Mouse (Mus musculus) urinary bladder, postnatal 10 days (tissue): ENCODE results near the gene Cst6.
"Not testable (repeated sequence)": the region's sequence is repeated elsewhere in the genome, so short reads cannot be mapped to it uniquely, and the experiment has no call there.

Experiments used
- DNase-seq: peaks from one replicate; pipeline ENCODE4 v3.0.0; 2022; ENCODE audit warnings: low spot score

Gene Cst6

DNA sequence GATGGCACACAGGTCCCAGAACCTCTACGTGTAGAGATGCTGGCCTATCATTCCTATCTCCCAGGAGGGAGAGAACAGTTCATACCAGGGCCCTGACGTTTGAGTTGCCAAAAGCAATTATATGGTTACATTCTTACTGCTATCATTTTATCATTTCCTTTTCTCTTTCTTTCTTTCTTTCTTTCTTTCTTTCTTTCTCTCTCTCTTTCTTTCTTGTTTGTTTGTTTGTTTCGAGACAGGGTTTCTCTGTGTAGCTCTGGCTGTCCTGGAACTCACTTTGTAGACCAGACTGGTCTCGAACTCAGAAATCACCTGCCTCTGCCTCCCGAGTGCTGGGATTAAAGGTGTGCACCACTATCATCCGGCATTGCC, at the start of gene Cst6:
Gene Cst6 (minus strand): TSS at position 73 of the 372 bp plus-strand sequence.
- DNase-seq = not testable (repeated sequence)

DNA sequence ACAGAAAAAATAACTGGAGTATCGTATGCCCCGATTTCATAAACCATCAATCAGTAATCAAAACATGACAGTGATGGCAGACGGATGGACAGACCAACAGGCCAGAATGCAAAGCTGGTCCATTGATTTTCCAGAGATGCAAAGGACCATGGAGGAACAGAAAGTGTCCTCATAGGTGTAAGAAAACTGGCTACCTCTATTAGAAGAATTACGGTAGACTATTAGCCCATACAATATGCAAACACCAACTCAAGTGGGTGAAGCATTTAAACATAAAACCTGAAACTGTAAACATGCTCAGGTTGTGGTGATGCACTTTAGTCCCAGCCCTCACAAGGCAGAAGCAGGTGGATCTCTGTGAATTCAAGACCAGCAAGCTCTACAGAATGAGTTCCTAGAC, 46.0 kb upstream of the Cst6 start:
- DNase-seq = no peak

DNA sequence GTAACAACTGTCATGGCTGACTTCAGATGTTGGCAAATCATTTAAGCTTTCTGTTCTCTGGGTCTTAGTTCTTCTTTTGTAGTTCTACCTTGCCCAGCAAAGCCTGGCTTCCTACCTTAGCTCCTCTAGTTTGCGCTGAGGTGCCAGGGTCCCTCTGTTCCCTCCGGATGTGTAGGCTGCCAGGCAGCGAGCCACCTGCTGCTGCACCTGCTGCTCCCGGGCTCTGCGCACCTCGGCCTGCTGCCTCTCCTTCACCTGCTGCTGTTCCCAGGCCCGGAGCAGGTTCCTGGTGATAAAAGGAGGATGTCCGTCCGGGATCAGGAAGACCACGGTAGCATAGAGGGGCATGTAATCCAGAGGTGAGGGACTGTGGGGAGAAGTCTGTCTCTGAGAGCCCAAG, 44.8 kb upstream of the Cst6 start:
- DNase-seq = no peak

DNA sequence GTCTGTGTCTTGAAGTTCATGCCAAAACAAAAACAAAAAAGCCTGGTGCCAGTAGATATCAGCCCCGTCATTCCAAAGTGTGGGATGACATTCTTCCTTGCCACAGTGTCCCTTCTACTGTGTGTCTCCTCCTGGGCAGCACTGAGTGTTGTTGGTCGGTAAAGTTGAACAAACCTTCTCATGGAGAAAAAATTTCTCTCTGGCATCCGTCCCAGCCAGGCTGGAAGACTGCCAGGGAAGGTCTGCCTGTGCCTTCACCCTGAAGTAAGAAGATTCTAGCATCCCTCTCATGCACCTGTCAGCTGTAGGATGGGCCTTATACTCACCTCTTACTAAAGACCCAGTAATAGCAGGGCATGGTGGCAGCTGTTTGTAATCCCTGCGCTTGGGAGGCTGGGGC, 43.5 kb upstream of the Cst6 start:
- no peak for DNase-seq

DNA sequence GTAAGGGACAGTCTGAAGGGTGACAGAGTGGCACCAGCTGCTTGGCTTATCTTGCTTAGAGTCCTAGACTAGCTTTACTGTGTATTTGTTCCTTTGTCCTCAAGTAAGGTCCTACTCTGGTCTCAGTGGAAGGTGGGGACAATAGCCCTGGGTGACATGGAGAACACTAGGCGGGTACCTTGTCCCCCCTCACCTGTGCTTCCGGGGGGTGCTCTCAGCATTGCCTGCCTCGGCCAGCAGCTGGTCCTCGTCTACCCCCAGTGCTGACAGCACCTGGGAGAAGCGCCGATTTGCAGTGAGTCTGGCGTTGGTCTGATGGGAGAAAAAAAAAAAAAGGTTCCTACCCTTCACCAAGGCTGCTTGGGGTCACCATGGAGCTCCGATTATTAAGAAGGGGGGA, 41.0 kb upstream of the Cst6 start:
- DNase-seq = no peak

DNA sequence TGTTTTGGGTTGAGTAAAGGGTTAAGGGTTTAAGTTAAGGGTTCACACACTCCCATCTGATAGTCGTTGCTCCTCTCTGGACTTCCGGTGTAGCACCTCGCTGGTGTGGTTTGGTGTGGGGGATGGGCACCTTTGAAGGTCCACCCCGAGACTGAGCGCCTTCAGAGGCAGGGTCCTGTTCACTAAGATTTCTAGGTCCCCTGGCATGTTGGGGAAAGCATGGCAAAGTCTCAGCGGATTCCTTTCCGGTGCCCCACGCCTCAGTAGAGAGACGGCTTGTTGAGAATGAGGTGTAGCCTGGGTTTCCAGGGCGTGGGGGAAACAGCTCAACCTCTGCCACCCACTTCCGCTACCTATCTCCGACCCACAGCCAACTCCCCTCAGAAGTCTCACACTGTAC, 40.3 kb upstream of the Cst6 start:
- no peak for DNase-seq

DNA sequence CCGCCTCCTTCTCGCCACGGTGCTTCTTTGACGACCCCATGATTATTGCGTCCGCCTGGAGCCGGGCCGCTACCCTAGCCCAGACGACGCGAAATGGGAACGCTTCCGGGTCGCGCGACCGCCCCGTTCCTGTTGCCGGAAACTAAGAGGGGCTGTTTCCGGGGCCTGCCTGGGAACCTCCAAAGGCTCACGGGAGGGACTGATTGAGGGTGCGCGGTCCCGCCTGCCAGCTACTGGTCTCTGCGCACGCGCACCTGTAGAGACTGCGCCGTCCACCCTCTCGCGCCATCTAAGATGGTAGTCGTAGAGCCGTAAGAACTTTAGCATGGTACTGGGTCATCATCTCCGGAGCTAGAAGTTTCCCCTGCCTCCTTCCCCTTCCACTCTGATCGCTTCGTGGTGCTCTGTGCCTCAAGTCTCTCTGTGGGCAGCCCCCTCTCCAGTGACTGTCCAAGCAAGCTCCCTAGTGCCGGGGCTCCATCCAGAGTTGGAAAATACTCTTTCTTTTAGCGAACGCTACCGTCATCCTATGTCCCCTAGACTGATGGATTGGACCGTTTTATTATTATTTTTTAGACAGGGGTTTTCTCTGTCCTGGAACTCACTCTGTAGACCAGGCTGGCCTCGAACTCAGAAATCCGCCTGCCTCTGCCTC, 39.3 kb upstream of the Cst6 start, which contains the start of gene Sart1:
Gene Sart1 (minus strand): TSS at position 116 of the 655 bp plus-strand sequence.
- DNase-seq = peak; percentile 78

DNA sequence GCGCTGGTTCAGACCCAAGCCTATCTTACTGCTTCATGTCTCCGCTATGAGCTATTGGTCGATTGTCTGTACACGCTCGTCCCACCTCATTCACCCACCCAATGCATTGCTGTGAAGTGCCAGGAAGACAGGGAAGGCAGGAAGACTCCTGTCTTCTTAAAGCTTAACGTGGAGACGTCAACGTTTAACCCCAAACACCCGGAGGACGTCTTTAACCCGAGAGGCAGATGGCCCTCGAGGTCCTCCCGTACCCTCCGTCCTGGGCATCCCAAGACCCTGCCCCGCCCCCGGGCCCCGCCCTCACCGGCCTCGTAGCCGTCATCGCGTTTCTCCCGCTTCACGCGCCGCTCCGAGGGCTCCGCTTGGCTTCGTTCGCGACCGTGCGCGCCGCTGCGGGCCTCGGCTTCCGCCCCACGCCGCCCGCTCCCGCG, 38.7 kb upstream of the Cst6 start:
- no peak for DNase-seq

DNA sequence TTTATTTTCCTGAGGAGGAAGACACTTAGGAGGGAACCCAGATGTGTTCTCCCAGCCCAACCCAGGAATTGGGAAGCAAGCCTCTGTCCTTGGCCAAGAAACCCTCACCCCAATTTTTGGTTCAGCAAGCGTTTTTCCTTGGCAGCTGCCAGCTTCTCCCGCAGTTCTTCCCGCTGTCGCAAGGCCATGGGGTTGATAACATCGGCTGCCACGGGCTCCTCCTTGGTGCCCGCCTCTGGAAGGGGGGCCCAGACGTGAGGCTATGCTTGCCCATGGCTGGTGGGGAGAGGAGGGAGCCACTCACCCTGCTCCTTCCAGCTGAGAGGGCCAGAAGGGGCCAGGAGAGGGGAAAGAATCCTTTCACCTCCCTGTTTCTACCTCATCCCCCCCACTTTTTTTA, 35.3 kb upstream of the Cst6 start:
- no peak for DNase-seq

DNA sequence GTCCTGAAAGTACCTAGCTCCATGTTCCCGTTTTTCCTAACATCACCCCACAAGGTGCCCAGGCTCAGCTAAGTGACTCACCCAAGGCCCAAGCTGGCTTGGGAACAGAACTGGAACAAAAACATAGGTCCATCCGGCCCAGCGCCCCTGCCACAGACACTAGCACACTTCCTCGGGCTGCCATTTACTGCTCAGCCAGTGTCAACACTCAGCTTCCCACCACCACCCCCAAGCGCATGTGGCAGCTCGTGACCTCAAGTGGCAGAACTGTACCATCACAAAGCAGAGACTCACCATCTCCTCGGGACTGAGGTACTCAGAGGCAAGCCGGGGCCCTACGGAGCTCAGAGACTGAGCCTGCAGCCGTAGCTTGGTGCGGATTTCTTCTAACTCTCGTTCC, 34.0 kb upstream of the Cst6 start:
- no peak for DNase-seq

DNA sequence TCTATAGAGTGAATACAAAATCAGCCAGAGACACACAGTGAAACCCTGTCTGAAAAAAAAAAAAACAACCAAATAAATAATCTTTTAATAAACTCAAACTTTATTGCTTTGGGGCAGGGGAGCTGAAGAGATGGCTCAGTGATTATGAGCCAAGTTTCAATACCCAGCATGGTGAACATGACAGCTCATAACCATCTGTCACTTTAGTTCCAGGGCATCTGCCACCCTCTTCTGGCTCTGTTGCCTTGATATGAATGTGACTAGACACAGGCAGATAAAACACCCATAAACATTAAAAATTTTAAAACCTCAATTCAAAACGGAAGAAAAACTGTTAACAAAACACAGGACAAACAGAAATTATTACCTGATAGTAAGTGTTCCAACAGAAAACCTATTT, 28.1 kb upstream of the Cst6 start:
- DNase-seq = no peak

DNA sequence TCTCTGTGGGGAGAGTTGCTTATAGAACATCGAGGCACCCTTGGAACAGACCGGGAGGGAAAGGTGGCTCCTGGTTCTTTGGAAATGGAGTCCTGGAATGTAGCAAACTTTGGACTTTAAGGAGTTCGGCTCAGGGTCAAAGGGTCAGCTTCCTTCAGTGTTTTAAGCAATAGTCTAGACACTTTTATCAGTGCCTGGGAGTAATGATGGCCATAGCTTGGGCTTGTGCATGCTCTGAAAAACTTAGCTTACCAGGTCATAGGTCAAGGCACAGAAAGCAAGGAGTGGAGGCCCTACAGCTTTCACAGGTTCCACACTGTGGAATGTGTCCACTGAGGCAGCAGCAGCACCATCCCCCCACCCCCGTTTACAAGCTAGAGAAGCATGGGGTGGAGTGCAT, 25.4 kb upstream of the Cst6 start:
- DNase-seq = no peak

DNA sequence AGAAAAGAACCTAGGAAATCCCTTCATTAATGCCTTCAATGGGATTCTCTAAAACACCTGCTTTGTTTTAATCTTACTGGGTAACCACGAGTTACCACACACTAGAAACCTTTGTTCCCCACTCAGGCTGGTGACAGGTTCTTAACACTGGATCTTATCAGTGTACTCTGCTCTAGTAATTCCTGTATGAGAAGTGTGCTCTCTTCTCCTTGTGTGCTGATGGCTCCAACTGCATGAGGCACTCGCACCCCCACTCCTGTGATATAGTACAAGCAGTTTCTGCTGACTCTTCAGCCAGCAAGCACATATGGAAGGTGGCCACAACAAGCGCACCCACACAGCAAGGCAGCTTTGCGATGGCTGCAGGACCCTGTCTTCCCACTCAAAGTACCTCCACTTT, 24.8 kb upstream of the Cst6 start:
- DNase-seq = no peak

DNA sequence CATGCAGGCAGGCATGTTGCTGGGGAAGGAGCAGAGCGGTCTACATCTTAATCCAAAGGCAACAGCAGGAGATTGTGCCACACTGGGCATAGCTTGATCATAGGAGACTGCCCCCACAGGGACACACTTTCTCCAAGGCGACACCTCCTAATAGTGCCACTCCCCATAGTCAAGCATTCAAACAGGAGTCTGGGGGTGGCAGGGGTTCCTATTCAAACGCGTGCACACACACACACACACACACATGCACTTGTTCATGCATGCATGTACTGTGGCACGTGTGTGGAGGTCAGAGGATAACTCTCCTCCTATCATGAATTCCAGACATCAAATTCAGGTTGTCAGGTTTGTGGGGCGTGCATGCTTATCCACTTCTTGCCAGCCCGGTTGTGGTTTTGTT, 23.4 kb upstream of the Cst6 start:
- no peak for DNase-seq

DNA sequence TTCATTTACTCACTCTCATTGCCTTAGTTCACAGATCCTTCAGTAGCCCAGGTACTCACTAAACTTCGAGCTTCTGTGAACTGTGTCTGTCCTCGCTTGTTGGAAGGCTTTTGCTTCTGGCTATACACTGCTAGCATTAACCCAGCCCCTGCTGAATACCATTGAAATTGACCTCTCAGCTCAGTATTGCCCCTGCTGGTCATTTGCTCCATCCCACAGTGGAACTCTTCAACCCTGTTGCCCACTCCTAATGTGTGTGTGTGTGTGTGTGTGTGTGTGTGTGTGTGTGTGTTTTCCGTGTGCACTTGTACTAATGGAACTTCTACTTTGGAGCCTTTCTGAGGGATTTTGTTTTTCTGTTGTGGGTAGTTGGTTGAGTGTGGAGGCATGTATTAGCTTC, 21.6 kb upstream of the Cst6 start:
- no peak for DNase-seq

DNA sequence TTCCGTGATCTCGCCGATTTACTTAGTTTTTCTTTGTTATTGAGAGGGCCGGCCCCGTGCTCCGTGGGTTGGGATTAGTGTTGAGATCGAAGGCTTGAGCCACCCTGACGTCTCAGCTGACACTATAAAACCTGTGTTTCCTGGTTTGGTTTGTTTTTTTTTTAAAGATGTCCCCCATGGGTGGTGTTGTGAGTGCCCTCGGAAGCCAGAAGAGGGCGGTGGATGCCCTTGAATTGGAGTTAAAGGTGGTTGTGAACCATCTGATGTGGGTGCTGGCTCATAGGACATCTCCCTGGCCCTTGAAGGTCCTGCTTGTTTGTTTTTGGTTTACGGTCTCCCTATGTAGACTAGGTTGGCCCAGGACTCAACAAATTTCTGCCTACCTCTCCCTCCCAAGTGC, 18.1 kb upstream of the Cst6 start:
- DNase-seq = no peak

DNA sequence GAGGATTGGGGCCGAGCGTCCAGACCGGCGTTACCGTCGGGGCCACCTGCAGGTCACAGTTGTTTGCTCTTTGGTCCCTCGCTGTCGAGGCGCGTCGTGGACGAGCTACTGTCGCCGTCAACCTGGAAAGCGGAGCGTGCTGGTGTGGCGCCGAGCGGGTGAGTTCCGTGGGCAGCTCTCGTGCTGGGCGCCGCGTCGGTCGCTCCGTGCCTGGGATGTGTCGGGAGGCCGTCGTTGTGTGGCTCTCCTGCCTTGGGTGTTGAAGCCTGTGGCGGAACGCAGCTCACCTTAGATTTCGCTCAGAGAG, 17.6 kb upstream of the Cst6 start, which contains the start of gene Banf1:
Gene Banf1 (minus strand): TSS at position 116 of the 307 bp plus-strand sequence.
- DNase-seq = no peak

DNA sequence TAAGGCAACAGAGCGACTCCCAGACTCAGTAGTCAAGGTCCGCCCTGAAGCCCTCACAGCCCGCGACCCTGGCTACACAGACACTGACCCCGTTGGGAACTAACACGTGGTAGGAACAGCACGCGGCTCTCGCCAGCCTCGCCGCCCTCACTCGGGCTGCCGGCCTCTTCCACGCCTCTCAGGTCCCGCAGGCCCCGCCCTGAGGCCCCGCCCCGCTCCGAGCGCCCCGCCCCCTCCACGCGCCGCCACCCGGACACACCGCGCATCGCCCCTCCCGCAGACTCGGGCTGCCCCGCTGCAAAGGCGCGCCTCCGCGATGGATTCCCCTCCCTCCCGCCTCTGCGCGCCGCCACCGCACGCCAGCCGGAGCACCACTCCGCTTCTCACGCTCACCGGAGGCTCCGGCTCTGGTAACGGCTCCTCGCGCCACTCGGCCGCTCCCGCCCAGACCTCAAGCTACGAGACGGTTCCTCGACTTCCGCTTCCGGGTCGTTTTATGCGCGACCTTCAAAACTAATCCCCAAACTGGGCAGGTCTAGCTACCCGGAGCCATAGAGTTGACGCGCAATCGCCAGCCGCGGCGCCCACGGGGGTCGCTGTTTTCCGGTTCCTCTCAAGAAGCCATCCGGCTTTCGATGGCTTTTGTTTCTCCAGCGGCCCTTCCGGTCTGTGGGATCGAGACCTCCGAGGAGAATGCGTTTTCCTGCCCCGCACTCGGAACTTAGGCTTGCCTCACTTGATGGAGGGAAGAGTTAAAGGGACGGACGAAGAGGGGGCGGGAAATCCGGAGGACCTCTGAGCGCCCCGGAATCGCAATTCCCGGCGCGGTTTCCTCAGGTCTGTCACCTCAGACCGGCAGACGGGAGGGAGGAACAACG, 17.0 kb upstream of the Cst6 start, which contains the start of gene Eif1ad:
Gene Eif1ad (plus strand): TSS at position 567 of the 878 bp plus-strand sequence.
- peak; percentile 79 for DNase-seq

DNA sequence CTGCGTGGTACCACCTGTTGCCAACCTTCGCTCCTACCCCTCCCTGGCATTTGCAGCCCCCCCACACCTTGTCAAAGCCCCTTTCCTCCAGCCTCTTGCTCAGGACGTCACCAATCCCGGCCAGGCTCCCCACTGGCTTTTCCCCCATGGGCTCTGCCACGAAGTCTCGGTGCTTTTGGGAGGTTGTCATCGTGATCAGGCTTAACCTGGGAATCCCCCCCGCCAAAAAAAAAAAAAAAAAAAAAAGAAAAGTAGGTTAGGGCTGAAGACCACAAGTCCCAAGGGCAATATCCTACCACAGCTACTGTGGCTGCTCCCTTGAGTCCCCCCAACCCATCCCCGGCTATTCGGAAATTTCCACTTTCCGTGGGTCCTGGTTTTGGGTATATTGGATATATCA, 16.4 kb upstream of the Cst6 start:
- no peak for DNase-seq

DNA sequence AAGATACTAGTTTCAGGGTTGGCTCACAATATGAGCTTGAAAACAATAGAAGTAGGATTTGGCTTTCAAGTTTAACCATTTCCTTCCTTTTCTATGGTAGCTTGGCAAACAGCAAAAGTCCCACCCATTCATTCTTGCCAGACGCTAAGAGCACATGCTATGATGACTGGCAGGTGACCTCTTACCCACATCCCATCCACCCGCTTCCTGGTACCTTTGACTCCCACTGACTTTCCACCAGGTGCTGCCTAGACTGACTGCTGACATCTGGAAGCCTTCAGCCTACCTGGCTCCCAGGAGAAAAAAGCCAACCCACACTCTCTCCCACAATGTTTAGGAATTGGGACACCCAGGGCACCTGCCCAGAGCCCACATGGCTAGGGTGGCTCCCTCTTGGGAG, 14.8 kb upstream of the Cst6 start:
- DNase-seq = no peak

DNA sequence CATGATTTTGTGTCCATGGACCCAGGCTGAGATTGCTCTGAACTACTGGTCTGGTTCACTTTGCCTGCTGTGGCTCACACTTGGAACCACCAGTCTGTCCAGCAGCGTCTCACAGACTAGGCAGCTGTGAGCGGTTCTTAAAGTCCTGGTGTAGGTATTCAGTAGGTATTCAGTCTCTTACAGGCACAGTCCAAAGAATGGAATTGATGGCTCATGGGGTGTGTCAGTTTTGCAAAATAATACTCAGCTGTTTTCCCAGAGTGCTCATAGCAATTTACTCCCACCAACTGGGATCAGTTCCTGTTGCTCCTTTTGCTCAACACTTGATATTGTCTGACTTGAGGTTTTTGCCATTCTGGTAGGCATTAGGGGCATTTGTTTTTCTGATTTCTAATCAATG, 12.8 kb upstream of the Cst6 start:
- DNase-seq = no peak

DNA sequence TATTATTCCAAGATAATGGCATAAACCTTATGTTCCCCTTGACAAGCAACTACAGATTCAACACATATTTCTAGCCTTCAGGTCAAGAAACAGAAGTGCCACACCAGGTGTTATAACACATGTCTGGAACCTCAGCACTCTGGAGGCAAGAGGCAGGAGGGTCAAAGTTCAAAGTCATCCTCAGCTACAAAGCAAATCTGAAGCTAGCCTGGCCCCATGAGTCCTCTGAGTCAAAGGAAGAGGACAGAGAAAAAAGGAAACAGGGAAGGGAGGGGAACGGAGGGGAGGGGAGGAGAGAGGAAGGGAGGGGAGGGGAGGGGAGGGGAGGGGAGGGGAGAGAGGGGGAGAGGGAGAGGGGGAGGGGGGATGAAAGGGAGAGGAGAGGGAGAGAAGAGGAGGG, 6.7 kb upstream of the Cst6 start:
- DNase-seq = no peak

DNA sequence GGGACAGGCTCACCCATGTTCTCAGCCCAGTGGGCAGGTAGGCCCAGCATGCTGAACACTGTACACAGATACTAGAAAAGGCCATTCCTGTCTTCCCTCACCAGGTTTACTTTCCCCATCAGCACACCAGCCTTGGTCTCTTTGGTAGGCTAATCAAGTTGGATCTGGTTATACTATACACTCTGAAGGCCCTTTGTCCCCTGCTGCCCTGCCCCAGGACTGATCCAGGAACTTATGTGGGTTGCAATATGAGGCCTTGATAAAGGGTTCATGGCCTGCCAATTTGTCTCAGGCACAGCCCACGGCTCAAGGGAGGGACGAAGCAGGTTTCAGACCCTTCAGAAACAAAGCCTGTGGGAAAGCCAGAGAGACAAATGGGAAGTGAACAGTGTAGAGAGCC, 4.2 kb upstream of the Cst6 start:
- no peak for DNase-seq
